Comparison of ENCODE assay signal across 10 mouse cellular contexts in the genomic region with DNA sequence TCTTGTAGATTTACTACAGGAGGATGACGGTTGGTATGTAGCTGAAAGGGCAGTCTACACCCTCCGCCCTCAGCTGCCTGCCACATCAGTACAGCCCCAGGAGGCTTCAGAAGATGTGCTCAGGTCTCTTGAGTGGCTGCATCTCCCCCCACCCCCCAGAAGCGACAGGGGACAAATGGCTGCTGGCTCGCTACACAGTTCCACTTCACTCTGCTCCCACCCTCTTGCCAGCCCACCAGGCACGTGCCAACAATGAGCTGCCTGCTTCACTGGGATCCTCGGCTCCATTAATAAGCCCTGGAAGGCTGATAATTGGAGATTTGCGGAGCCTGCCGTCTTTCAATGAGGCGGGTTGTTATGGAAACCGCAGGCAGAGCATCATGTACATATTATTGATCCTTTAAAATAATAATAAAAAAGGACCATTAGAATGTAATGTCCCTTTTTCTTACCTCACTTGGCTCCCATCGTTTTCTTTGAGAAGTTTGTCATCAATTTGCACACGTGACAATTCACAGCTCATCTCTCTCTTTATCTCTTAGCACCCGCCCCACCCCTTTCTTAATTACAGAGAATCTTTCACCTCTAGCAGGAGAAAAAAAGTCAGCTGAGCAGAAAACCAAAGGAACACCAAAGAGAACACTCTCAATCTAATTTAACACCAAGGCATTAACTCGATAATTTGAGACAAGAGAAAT.
DNase-seq lines count a peak whose midpoint lies in the region; ATAC-seq and TF ChIP-seq lines count a peak whose summit lies in the region.
"Had no signal": no experiment of that assay in that cellular context is flagged by ENCODE, and none has a peak within 500 bp of the region (broad histone marks: within the 10 kb centered on the region; RNA-seq: fewer than 3 reads in every experiment).

No protein-coding gene starts in this region.

- 44% methylated on average over 14 of the region's 14 CpGs for WGBS in kidney, embryonic 15.5 days
- 46% methylated on average over 14 of the region's 14 CpGs for WGBS in kidney, adult 2 months
- 4% methylated on average over 14 of the region's 14 CpGs for WGBS in forebrain, postnatal 0 days
- WGBS in midbrain, embryonic 12.5 days = 33% methylated on average over 14 of the region's 14 CpGs

- H3K27ac ChIP-seq in kidney, embryonic 15.5 days = no peak overlapping the region
- no peak overlapping the region for H3K27ac ChIP-seq in kidney, adult 2 months (ENCODE audit: insufficient read depth, low read depth, low read length)
- H3K27ac ChIP-seq in forebrain, postnatal 0 days (ENCODE audit: low read depth, low read length) = peak overlapping the region; percentile 75
- peak overlapping the region; percentile 81 for H3K27ac ChIP-seq in midbrain, embryonic 12.5 days (replicated peaks)
- H3K27ac ChIP-seq: heart, adult 2 months had no signal

- H3K27me3 ChIP-seq in kidney, embryonic 15.5 days = no peaks in the 10 kb centered on the region
- H3K27me3 ChIP-seq in kidney, adult 2 months (replicated peaks; ENCODE audit: control insufficient read depth, insufficient read depth, low read length) = no peaks in the 10 kb centered on the region
- H3K27me3 ChIP-seq in forebrain, postnatal 0 days (ENCODE audit: insufficient read depth, low read length) = no peaks in the 10 kb centered on the region
- no peaks in the 10 kb centered on the region; the same call in 1 of the 2 replicates for H3K27me3 ChIP-seq in midbrain, embryonic 12.5 days

- H3K36me3 ChIP-seq in kidney, embryonic 15.5 days = no peaks in the 10 kb centered on the region
- H3K36me3 ChIP-seq in kidney, adult 2 months (ENCODE audit: control insufficient read depth, insufficient read depth, low read length) = no peaks in the 10 kb centered on the region
- H3K36me3 ChIP-seq in forebrain, postnatal 0 days (ENCODE audit: insufficient read depth) = no peaks in the 10 kb centered on the region; the same call in 1 of the 2 replicates
- H3K36me3 ChIP-seq in midbrain, embryonic 12.5 days = peaks cover under 1% of the 10 kb centered on the region; the same call in 1 of the 2 replicates

- DNase-seq in kidney, adult 2 months = no peak
- DNase-seq in brain, embryonic 14.5 days (ENCODE audit: low read depth) = peak; percentile 94
- DNase-seq in forebrain, postnatal 0 days = peak; percentile 73
- no peak for DNase-seq in spleen, postnatal 14 days (ENCODE audit: low spot score in 2 of 2)
- DNase-seq in adipocyte (ENCODE audit: low spot score) = no peak
- DNase-seq in natural killer cell, adult 2 months (ENCODE audit: low spot score in 2 of 2) = no peak

- TF ChIP-seq CTCF in kidney, adult 2 months (conservative IDR thresholded peaks at IDR 0.05; ENCODE audit: insufficient read depth, insufficient read length, low read depth, low read length) = no peak
- TF ChIP-seq CTCF in brain, embryonic 14.5 days (IDR thresholded peaks at IDR 0.05; ENCODE audit: borderline replicate concordance, extremely low read depth, insufficient read depth, insufficient read length) = no peak
- no peak for TF ChIP-seq CTCF in forebrain, postnatal 0 days (IDR thresholded peaks at IDR 0.05; ENCODE audit: low read depth)

- no peak overlapping the region for H3K4me3 ChIP-seq in kidney, embryonic 15.5 days (replicated peaks)
- H3K4me3 ChIP-seq in kidney, adult 2 months (ENCODE audit: insufficient read depth, low read depth, low read length) = no peak overlapping the region
- peak overlapping the region; percentile 11; the same call in 1 of the 2 replicates for H3K4me3 ChIP-seq in forebrain, postnatal 0 days (ENCODE audit: low read depth, low read length)
- peak overlapping the region; percentile 9; the same call in 1 of the 2 replicates for H3K4me3 ChIP-seq in midbrain, embryonic 12.5 days
- H3K4me3 ChIP-seq: erythroblast, embryonic 14.5 days; heart, adult 2 months had no signal

- TF ChIP-seq POLR2A in kidney, adult 2 months (IDR thresholded peaks at IDR 0.05; ENCODE audit: low read depth, low read length) = no peak
- no peak for TF ChIP-seq POLR2A in brain, embryonic 14.5 days (IDR thresholded peaks at IDR 0.05; ENCODE audit: borderline replicate concordance, extremely low read depth, insufficient read depth, insufficient read length, poor library complexity, severe bottlenecking)

- no peak for ATAC-seq in kidney, embryonic 15.5 days (replicated peaks; ENCODE audit: low FRiP score)
- ATAC-seq in forebrain, postnatal 0 days = peak; percentile 83
- ATAC-seq in midbrain, embryonic 12.5 days (ENCODE audit: low FRiP score, low read depth) = peak; percentile 79

- H3K9ac ChIP-seq in kidney, embryonic 15.5 days = no peak overlapping the region
- peak overlapping the region; percentile 41 for H3K9ac ChIP-seq in forebrain, postnatal 0 days
- no peak overlapping the region for H3K9ac ChIP-seq in midbrain, embryonic 12.5 days (replicated peaks)

- no peaks in the 10 kb centered on the region for H3K4me1 ChIP-seq in kidney, embryonic 15.5 days
- no peaks in the 10 kb centered on the region for H3K4me1 ChIP-seq in kidney, adult 2 months (ENCODE audit: control insufficient read depth, insufficient read depth, low read length)
- H3K4me1 ChIP-seq in forebrain, postnatal 0 days (ENCODE audit: insufficient read depth) = peaks cover 8% of the 10 kb centered on the region
- peaks cover 14% of the 10 kb centered on the region; the same call in 1 of the 2 replicates for H3K4me1 ChIP-seq in midbrain, embryonic 12.5 days

- peak overlapping the region; percentile 23; the same call in 1 of the 2 replicates for H3K4me2 ChIP-seq in kidney, embryonic 15.5 days
- H3K4me2 ChIP-seq in forebrain, postnatal 0 days (ENCODE audit: low read depth) = peak overlapping the region; percentile 46
- H3K4me2 ChIP-seq in midbrain, embryonic 12.5 days (replicated peaks) = peak overlapping the region; percentile 29

- no peaks in the 10 kb centered on the region for H3K9me3 ChIP-seq in kidney, embryonic 15.5 days (replicated peaks)
- H3K9me3 ChIP-seq in forebrain, postnatal 0 days (ENCODE audit: low read length) = no peaks in the 10 kb centered on the region
- no peaks in the 10 kb centered on the region for H3K9me3 ChIP-seq in midbrain, embryonic 12.5 days

Comparison
In these comparisons a context has a peak if more than half of its experiments do, and no peak if none do; other contexts are left out.
1. H3K27ac ChIP-seq: peak in forebrain, postnatal 0 days (single experiment) and midbrain, embryonic 12.5 days (single experiment); none in kidney, embryonic 15.5 days (single experiment) and kidney, adult 2 months (single experiment).
2. H3K4me3 ChIP-seq: peak in forebrain, postnatal 0 days (single experiment) and midbrain, embryonic 12.5 days (single experiment); none in kidney, embryonic 15.5 days (single experiment) and kidney, adult 2 months (single experiment).
3. DNase-seq: peak in brain, embryonic 14.5 days (single experiment) and forebrain, postnatal 0 days (single experiment); none in kidney, adult 2 months (single experiment), spleen, postnatal 14 days (0 of 2), adipocyte (single experiment) and natural killer cell, adult 2 months (0 of 2).
4. Peak in every context shown above with its lines, with median percentiles within 50 percentile points of each other: H3K4me2 ChIP-seq.